Mouse (Mus musculus) G1E (cell line): ENCODE measurements at regions not wholly inside any gene's neighbourhood (a gene's known extent, or its start where the extent isn't known, plus 50 kb on each side); places are given as distances from the start of the nearest gene placed in this dataset.

Source experiments
- CTCF ChIP-seq: IDR thresholded peaks from 2 replicates; pipeline ENCODE4 v1.5.1; 2012; ENCODE audit warnings: low read depth, low read length, inconsistent platforms, mixed read lengths
- GATA1 ChIP-seq: IDR thresholded peaks from 2 replicates; pipeline ENCODE4 v1.6.1; 2012; ENCODE audit warnings: borderline replicate concordance, low read length, inconsistent platforms, mixed read lengths
- GATA2 ChIP-seq: IDR thresholded peaks from 2 replicates; pipeline ENCODE4 v1.6.1; 2012; ENCODE audit warnings: low read depth, low read length, inconsistent platforms, borderline replicate concordance
- TAL1 ChIP-seq: conservative IDR thresholded peaks from 2 replicates; pipeline ENCODE4 v1.6.1; 2012; ENCODE audit warnings: low read depth, low read length, inconsistent platforms, mixed read lengths

- TF ChIP-seq CTCF (no peak), GATA1 (no peak), GATA2 (no peak), TAL1 (no peak)
Measured at GRCm38 (mm10) chr1:186317285-186317684, 200.2 kb upstream of the Lyplal1 start.
